In the genomic region with DNA sequence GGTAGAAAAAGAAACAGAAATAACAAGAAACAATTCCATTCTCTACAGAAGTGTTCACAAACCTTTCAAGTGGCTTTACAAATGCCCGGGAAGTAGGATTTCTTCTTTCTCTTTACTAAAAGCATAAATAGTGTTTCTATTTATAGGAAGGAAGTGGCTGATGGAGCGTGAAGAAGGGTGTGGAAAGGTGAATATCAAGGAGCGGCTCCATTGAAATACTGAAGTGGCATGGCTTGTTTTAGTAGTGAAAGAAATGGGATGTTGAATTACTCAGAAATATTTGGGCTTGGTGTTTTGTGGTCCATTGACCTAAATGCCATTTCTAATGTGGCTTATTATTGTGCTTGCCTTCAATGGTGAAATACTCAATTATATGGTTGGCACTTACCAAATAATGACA, we compare ENCODE assay signal across 28 mouse cellular contexts.
"Had no signal": no experiment of that assay in that cellular context is flagged by ENCODE, and none has a peak within 500 bp of the region (broad histone marks: within the 10 kb centered on the region; RNA-seq: fewer than 3 reads in every experiment).

No protein-coding gene starts in this region.

- H3K4me3 ChIP-seq: embryonic facial prominence, embryonic 10.5 days; embryonic facial prominence, embryonic 12.5 days; embryonic facial prominence, embryonic 13.5 days; embryonic facial prominence, embryonic 15.5 days; erythroblast, embryonic 14.5 days; forebrain, embryonic 10.5 days; forebrain, embryonic 12.5 days; forebrain, embryonic 13.5 days; forebrain, embryonic 15.5 days; gastrocnemius, adult 2 months had no signal

- H3K9ac ChIP-seq: embryonic facial prominence, embryonic 12.5 days; embryonic facial prominence, embryonic 13.5 days; embryonic facial prominence, embryonic 15.5 days; forebrain, embryonic 12.5 days; forebrain, embryonic 13.5 days; forebrain, embryonic 15.5 days; forebrain, postnatal 0 days had no signal

- H3K9me3 ChIP-seq: embryonic facial prominence, embryonic 10.5 days; embryonic facial prominence, embryonic 12.5 days; embryonic facial prominence, embryonic 13.5 days; embryonic facial prominence, embryonic 15.5 days; forebrain, embryonic 10.5 days; forebrain, embryonic 12.5 days; forebrain, embryonic 13.5 days; forebrain, embryonic 15.5 days had no signal

- H3K36me3 ChIP-seq: embryonic facial prominence, embryonic 10.5 days; embryonic facial prominence, embryonic 12.5 days; embryonic facial prominence, embryonic 13.5 days; embryonic facial prominence, embryonic 15.5 days; forebrain, embryonic 10.5 days; forebrain, embryonic 12.5 days; forebrain, embryonic 15.5 days had no signal

- H3K4me1 ChIP-seq: embryonic facial prominence, embryonic 10.5 days; embryonic facial prominence, embryonic 12.5 days; embryonic facial prominence, embryonic 13.5 days; embryonic facial prominence, embryonic 15.5 days; forebrain, embryonic 10.5 days; forebrain, embryonic 12.5 days; forebrain, embryonic 13.5 days; forebrain, embryonic 15.5 days had no signal

- H3K27me3 ChIP-seq: embryonic facial prominence, embryonic 12.5 days; embryonic facial prominence, embryonic 13.5 days; embryonic facial prominence, embryonic 15.5 days; forebrain, embryonic 12.5 days; forebrain, embryonic 13.5 days; forebrain, embryonic 15.5 days had no signal

- DNase-seq: cerebellum, adult 2 months; cerebellum, adult 8-10 months; cerebellum, adult 9-10 months; cerebellum, adult 9-11 months; cerebellum, postnatal 10 days; cerebellum, postnatal 14 days; cerebellum, postnatal 25 days; cerebellum, postnatal 36 days; embryo, embryonic 11 days; forebrain, postnatal 0 days; gastrocnemius, adult 2 months; gastrocnemius, postnatal 10 days; gastrocnemius, postnatal 14 days; gastrocnemius, postnatal 25 days; gastrocnemius, postnatal 36 days; heart, adult 11 months; heart, adult 18-20 months had no signal

- H3K27ac ChIP-seq: embryonic facial prominence, embryonic 10.5 days; embryonic facial prominence, embryonic 12.5 days; embryonic facial prominence, embryonic 13.5 days; embryonic facial prominence, embryonic 15.5 days; forebrain, embryonic 10.5 days; forebrain, embryonic 12.5 days; forebrain, embryonic 13.5 days; forebrain, embryonic 15.5 days; gastrocnemius, adult 2 months had no signal

- ATAC-seq: forebrain, embryonic 13.5 days; forebrain, embryonic 14.5 days; forebrain, embryonic 15.5 days; forebrain, embryonic 16.5 days; forebrain, postnatal 0 days had no signal

- H3K4me2 ChIP-seq: embryonic facial prominence, embryonic 12.5 days; embryonic facial prominence, embryonic 13.5 days; embryonic facial prominence, embryonic 15.5 days; forebrain, embryonic 12.5 days; forebrain, embryonic 13.5 days; forebrain, embryonic 15.5 days had no signal
